Mouse (Mus musculus): ENCODE results near the gene Fig4. TPM values are rescaled to one million over a fixed set of nuclear protein-coding genes. Genes with fewer than 3 reads are reported as not detected.

The Fig4 gene
- total RNA-seq (2021): 10 to 100 TPM; 35.0 to 37.0 TPM

GRCm38 (mm10) chr10:41302689-41303431, at the start of gene Fig4:
Fig4 (minus strand) TSS chr10:41303260.
- DNase-seq (ENCODE audit: extremely low spot score in 1 of 2, low spot score in 2 of 2): peak; percentile 77 to 94
- intact Hi-C loops (cut with DNase I): loop anchor here (10.0 kb wide), 3 partner anchors 92 to 382 kb away; no protein-coding TSS in a partner anchor

- no peak for DNase-seq (ENCODE audit: extremely low spot score in 1 of 2, low spot score in 2 of 2)
- intact Hi-C loops (cut with DNase I): no loop called here
Observed at GRCm38 (mm10) chr10:41341346-41341745, 38.3 kb upstream of the Fig4 start.

GRCm38 (mm10) chr10:41332533-41333043, 29.5 kb upstream of the Fig4 start:
- intact Hi-C loops (cut with DNase I): no loop called here
- DNase-seq (ENCODE audit: extremely low spot score in 1 of 2, low spot score in 2 of 2): no peak

GRCm38 (mm10) chr10:41315866-41316265, 12.8 kb upstream of the Fig4 start:
- peak in 1 of 2 experiments; percentile 14 for DNase-seq (ENCODE audit: extremely low spot score in 1 of 2, low spot score in 2 of 2)
- intact Hi-C loops (cut with DNase I): no loop called here

- intact Hi-C loops (cut with DNase I): loop anchor here (10.0 kb wide), 3 partner anchors 87 to 377 kb away; no protein-coding TSS in a partner anchor
- no peak for DNase-seq (ENCODE audit: extremely low spot score in 1 of 2, low spot score in 2 of 2)
Observed at GRCm38 (mm10) chr10:41308205-41308604, 5.1 kb upstream of the Fig4 start.

GRCm38 (mm10) chr10:41304961-41305455, 1.9 kb upstream of the Fig4 start:
- intact Hi-C loops (cut with DNase I): loop anchor here (10.0 kb wide), 3 partner anchors 90 to 380 kb away; no protein-coding TSS in a partner anchor

GRCm38 (mm10) chr10:41303639-41304444, 782 bp upstream of the Fig4 start, which contains the start of gene Ak9:
Ak9 (plus strand) TSS chr10:41303980.
- intact Hi-C loops (cut with DNase I): loop anchor here (10.0 kb wide), 3 partner anchors 91 to 381 kb away; no protein-coding TSS in a partner anchor
- DNase-seq (ENCODE audit: extremely low spot score in 1 of 2, low spot score in 2 of 2): peak; percentile 77 to 90

More at GRCm38 (mm10) chr10:41304961-41305455, 1.9 kb upstream of the Fig4 start:
- no peak for DNase-seq (ENCODE audit: extremely low spot score in 1 of 2, low spot score in 2 of 2)

- DNase-seq (ENCODE audit: extremely low spot score in 1 of 2, low spot score in 2 of 2): no peak
- intact Hi-C loops (cut with DNase I): loop anchor here (10.0 kb wide), 3 partner anchors 95 to 385 kb away; no protein-coding TSS in a partner anchor
Observed at GRCm38 (mm10) chr10:41300161-41300560, 2.9 kb downstream of the Fig4 start.

GRCm38 (mm10) chr10:41295145-41295544, 7.9 kb downstream of the Fig4 start:
- DNase-seq (ENCODE audit: extremely low spot score in 1 of 2, low spot score in 2 of 2): no peak
- intact Hi-C loops (cut with DNase I): no loop called here

GRCm38 (mm10) chr10:41294734-41295133, 8.3 kb downstream of the Fig4 start:
- intact Hi-C loops (cut with DNase I): no loop called here
- no peak for DNase-seq (ENCODE audit: extremely low spot score in 1 of 2, low spot score in 2 of 2)

GRCm38 (mm10) chr10:41293019-41293418, 10.0 kb downstream of the Fig4 start:
- DNase-seq (ENCODE audit: extremely low spot score in 1 of 2, low spot score in 2 of 2): no peak

GRCm38 (mm10) chr10:41291021-41291420, 12.0 kb downstream of the Fig4 start:
- DNase-seq (ENCODE audit: extremely low spot score in 1 of 2, low spot score in 2 of 2): no peak
- intact Hi-C loops (cut with DNase I): no loop called here

More at GRCm38 (mm10) chr10:41293019-41293418, 10.0 kb downstream of the Fig4 start:
- intact Hi-C loops (cut with DNase I): no loop called here

- peak; percentile 85 to 91 for DNase-seq (ENCODE audit: extremely low spot score in 1 of 2, low spot score in 2 of 2)
- intact Hi-C loops (cut with DNase I): loop anchor here (10.0 kb wide), 1 partner anchor 634 kb away; no protein-coding TSS in a partner anchor
Observed at GRCm38 (mm10) chr10:41288771-41289415, 14.2 kb downstream of the Fig4 start.

- intact Hi-C loops (cut with DNase I): loop anchor here (10.0 kb wide), 1 partner anchor 633 kb away; no protein-coding TSS in a partner anchor
- DNase-seq (ENCODE audit: extremely low spot score in 1 of 2, low spot score in 2 of 2): no peak
Observed at GRCm38 (mm10) chr10:41288074-41288473, 15.0 kb downstream of the Fig4 start.

- intact Hi-C loops (cut with DNase I): loop anchor here (10.0 kb wide), 1 partner anchor 633 kb away; no protein-coding TSS in a partner anchor
- DNase-seq (ENCODE audit: extremely low spot score in 1 of 2, low spot score in 2 of 2): no peak
Observed at GRCm38 (mm10) chr10:41287618-41288017, 15.4 kb downstream of the Fig4 start.

- intact Hi-C loops (cut with DNase I): loop anchor here (5.0 to 10.0 kb wide), 2 partner anchors 270 to 627 kb away; no protein-coding TSS in a partner anchor
- DNase-seq (ENCODE audit: extremely low spot score in 1 of 2, low spot score in 2 of 2): no peak
Observed at GRCm38 (mm10) chr10:41282086-41282485, 21.0 kb downstream of the Fig4 start.

- intact Hi-C loops (cut with DNase I): loop anchor here (5.0 to 10.0 kb wide), 2 partner anchors 268 to 626 kb away; no protein-coding TSS in a partner anchor
- DNase-seq (ENCODE audit: extremely low spot score in 1 of 2, low spot score in 2 of 2): no peak
Observed at GRCm38 (mm10) chr10:41280796-41281195, 22.3 kb downstream of the Fig4 start.

GRCm38 (mm10) chr10:41280177-41280576, 22.9 kb downstream of the Fig4 start:
- intact Hi-C loops (cut with DNase I): loop anchor here (5.0 to 10.0 kb wide), 2 partner anchors 268 to 625 kb away; no protein-coding TSS in a partner anchor
- peak in 1 of 2 experiments; percentile 44 for DNase-seq (ENCODE audit: extremely low spot score in 1 of 2, low spot score in 2 of 2)
